Mouse (Mus musculus): ENCODE measurements around the gene Prox2.

DNA sequence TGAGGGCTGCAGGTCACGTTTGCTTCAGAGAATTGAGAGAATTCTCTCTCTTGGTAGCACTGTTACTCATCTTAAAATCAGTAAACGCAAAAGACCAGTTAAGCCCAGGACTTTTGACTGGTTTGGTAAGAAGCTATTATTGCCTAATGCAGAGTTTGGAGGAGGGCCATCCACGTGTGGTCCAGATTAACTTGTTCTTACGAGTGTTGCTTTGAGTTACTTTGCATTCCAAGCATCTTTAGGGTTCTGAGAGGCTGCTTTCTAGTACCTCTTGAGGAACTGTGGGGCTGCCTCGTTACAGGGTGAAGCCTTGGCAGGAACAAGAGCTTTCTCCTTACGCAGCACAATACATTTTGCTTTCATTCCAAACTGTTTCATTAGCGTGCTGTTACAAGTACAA is 5.1 kb upstream of the Prox2 start:
- TF ChIP-seq CTCF (IDR thresholded peaks at IDR 0.05; ENCODE audit: insufficient read depth, low read length) (no peak), POLR2A (IDR thresholded peaks at IDR 0.05; ENCODE audit: borderline replicate concordance, extremely low read depth, low read depth, low read length) (no peak)

Measured in lung, adult 2 months (tissue).